Mouse (Mus musculus) right cerebral cortex, postnatal 4 days (tissue): ENCODE data around the gene P2ry12.

Experiments
- DNase-seq: peaks from one replicate; pipeline ENCODE4 v3.0.0-alpha.2; 2022

The P2ry12 gene

DNA sequence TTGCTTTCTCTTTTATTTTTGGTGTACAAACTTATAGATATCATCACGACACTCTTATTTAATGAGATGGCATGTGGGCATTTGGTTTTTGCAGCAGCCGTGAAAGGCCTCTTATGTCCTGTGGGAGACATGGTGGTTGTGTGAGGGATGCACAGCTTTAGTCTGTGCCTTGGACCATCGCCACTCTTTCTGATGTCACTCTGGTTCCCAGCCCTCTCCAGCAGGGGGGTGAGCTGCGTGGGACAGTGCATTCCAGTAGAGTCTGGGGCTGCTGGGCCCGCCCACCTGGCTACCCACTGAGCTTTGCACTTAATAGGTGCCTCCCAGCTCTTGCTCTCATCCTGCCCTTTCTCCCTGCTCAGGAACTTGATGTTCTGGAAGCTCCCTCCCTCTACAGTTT lies 81.5 kb downstream of the P2ry12 start:
- no peak for DNase-seq

DNA sequence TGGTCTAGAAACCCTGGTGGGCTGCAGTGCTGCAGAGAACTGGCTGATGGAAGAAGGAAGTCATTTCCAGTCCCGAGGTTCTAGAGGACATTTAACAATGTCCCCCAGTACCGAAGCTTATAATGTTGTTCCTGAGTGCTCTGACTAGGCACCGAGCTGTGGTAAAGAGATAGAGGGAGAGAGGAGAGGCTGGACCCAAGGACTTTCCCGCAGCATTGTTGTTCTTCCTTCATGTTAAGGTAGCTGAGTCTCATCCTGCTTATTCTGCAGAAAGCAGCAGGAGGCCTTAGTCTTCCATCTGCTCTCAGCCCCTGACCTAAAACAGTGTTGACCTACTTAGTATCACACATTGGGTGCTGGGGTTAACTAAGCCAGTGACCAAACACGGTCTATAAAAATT lies 85.8 kb downstream of the P2ry12 start:
- DNase-seq: no peak

- DNase-seq: peak; percentile 25
Measured at GRCm38 (mm10) chr3:59175234-59175633, 87.4 kb downstream of the P2ry12 start.

DNA sequence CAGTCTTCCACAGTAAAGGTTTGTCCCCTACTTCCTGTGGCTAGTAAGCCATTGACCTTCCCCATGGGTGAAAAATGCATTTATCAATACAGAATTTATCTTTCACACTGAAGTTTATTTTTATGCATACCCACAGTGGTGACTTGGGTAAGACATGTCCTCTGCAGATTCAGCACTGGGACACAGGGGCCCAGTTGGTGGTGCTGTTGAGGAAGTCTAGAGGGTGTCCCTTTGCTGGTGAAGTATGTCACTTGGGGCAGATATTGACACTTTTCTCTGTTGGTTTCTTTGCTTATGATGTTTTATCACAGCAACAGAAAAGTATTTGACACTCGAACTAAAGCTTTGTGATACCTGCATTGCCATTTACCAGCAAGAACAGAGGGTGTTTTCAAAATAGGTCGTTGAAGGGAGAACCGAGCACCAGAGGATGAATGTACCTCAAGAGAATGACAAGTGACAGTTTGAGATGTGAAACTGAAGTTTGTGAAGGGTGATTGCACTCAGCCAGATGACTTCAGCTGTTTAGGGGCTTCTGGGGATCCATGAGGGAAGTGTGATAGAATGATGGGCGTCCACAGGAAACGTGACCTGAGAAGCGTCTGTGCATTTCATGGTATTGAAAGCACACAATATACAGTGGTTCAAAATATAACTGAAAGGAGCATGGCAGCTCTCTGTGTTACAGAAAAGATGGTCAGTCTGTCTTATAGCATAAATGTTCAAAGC lies 88.1 kb downstream of the P2ry12 start:
- no peak for DNase-seq

GRCm38 (mm10) chr3:59169921-59170627 lies 92.6 kb downstream of the P2ry12 start:
- no peak for DNase-seq

GRCm38 (mm10) chr3:59169215-59169614 lies 93.5 kb downstream of the P2ry12 start:
- DNase-seq: no peak

- DNase-seq: no peak
Measured at GRCm38 (mm10) chr3:59168476-59168875, 94.2 kb downstream of the P2ry12 start.

- DNase-seq: no peak
Measured at GRCm38 (mm10) chr3:59167417-59168054, 95.1 kb downstream of the P2ry12 start.
